Mouse (Mus musculus) hindbrain, embryonic 11.5 days (tissue): ENCODE data around the gene Pex14. TPM values are rescaled to one million over a fixed set of nuclear protein-coding genes. Genes with fewer than 3 reads are reported as not detected.

Experiments
- ATAC-seq: fragments of 200-750 bp; cut with Nextera tagmentation; 2 replicates; pipeline ENCODE4 v1.8.0; 2017; ENCODE audit warnings: mild to moderate bottlenecking, moderate TSS enrichment, moderate library complexity; ENCODE audit not compliant: low FRiP score
- DNase-seq: peaks from one replicate; pipeline ENCODE4 v3.0.0-alpha.2; 2015; ENCODE audit warnings: low spot score
- H3K27ac ChIP-seq: fragments of 300-500 bp; sonication (generic); 2 replicates; pipeline ENCODE4 v1.5.1; 2014; ENCODE audit warnings: mild to moderate bottlenecking, low read depth, low read length
- H3K27me3 ChIP-seq: fragments of 300-500 bp; sonication (generic); 2 replicates; pipeline ENCODE4 v1.6.1; 2014; ENCODE audit warnings: mild to moderate bottlenecking, low read length, moderate library complexity, mixed read lengths; ENCODE audit not compliant: control insufficient read depth, insufficient read depth
- H3K36me3 ChIP-seq: fragments of 300-500 bp; sonication (generic); 2 replicates; pipeline ENCODE4 v1.6.1; 2014; ENCODE audit warnings: mild to moderate bottlenecking, low read length, moderate library complexity, mixed read lengths; ENCODE audit not compliant: control insufficient read depth, insufficient read depth
- H3K4me1 ChIP-seq: fragments of 300-500 bp; sonication (generic); replicated peaks from 2 replicates; pipeline ENCODE4 v1.6.1; 2014; ENCODE audit warnings: low read length, mixed read lengths; ENCODE audit not compliant: control insufficient read depth, insufficient read depth
- H3K4me2 ChIP-seq: fragments of 300-500 bp; sonication (generic); replicated peaks from 2 replicates; pipeline ENCODE4 v1.6.1; 2014; ENCODE audit warnings: mild to moderate bottlenecking, low read depth, low read length
- H3K4me3 ChIP-seq: fragments of 300-500 bp; sonication (generic); 2 replicates; pipeline ENCODE4 v1.5.1; 2014; ENCODE audit warnings: low read depth, low read length
- H3K9ac ChIP-seq: fragments of 300-500 bp; sonication (generic); 2 replicates; pipeline ENCODE4 v1.6.1; 2014; ENCODE audit warnings: low read depth, low read length
- H3K9me3 ChIP-seq: fragments of 300-500 bp; sonication (generic); 2 replicates; pipeline ENCODE4 v1.6.1; 2016; ENCODE audit warnings: low read length; ENCODE audit not compliant: control insufficient read depth
- WGBS: fragments of 180-500 bp; shearing (Covaris S2); extraction: QIAGEN DNeasy Blood & Tissue Kit; methylation state at CpG from one replicate; pipeline ENCODE4 v1.1.7; 2014; 5-methylcytosine and 5-hydroxymethylcytosine counted together
- polyA plus RNA-seq: library from polyadenylated mRNA; unstranded; fragments of >200 nt; fragmentation: Nextera tagmentation; extraction: Ambion mirVana; gene quantifications from 2 replicates; pipeline ENCODE4 v1.2.1, GENCODE M21; 2014

Gene Pex14
- polyA plus RNA-seq, 1 experiment from 2014 or later: 29.9 TPM

GRCm38 (mm10) chr4:148974833-148975232 lies 124.8 kb downstream of the Pex14 start:
- no peak for DNase-seq
- WGBS: 81% methylated on average over 7 of the region's 7 CpGs

DNA sequence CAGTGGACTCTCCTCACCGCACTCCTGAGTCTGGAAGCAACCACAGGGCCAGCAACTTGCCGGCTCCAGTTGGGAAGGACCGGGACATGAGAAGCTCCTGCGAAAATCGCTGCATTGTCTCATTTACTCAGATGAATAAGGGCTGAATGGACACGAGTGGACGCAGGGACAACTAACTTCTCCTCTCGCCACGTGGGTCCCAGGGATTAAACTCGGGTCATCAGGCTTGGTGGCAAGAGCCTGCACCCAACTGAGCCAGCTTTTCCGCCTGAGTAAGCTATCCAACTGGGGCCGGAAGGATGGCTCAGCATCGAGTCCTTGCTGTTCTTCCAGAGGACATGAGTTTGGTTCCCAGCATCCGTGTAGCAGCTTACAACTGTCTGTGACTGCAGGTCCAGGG lies 126.3 kb downstream of the Pex14 start:
- WGBS: 73% methylated on average over 14 of the region's 14 CpGs
- Histone ChIP-seq H3K36me3 (no peaks in the 10 kb centered on the region), H3K27ac (no peak overlapping the region), H3K9me3 (no peaks in the 10 kb centered on the region), H3K27me3 (no peaks in the 10 kb centered on the region; the same call in 1 of the 2 replicates), H3K9ac (no peak overlapping the region), H3K4me1 (peaks cover 10% of the 10 kb centered on the region), H3K4me2 (no peak overlapping the region), H3K4me3 (no peak overlapping the region)
- DNase-seq (no peak), ATAC-seq (no peak)

More at GRCm38 (mm10) chr4:148974833-148975232, 124.8 kb downstream of the Pex14 start:
- ATAC-seq: no peak
- Histone ChIP-seq H3K27me3 (no peaks in the 10 kb centered on the region; the same call in 1 of the 2 replicates), H3K36me3 (no peaks in the 10 kb centered on the region), H3K27ac (no peak overlapping the region), H3K9me3 (no peaks in the 10 kb centered on the region), H3K4me3 (no peak overlapping the region), H3K4me1 (peaks cover 10% of the 10 kb centered on the region), H3K4me2 (no peak overlapping the region), H3K9ac (no peak overlapping the region)

- no peaks in the 10 kb centered on the region for H3K9me3 ChIP-seq
Observed at GRCm38 (mm10) chr4:148972707-148973106, 127.0 kb downstream of the Pex14 start.

GRCm38 (mm10) chr4:148971613-148972242 lies 127.9 kb downstream of the Pex14 start:
- WGBS: 53% methylated on average over 3 of the region's 3 CpGs
- H3K27me3 ChIP-seq: no peaks in the 10 kb centered on the region; the same call in 1 of the 2 replicates
- H3K4me3 ChIP-seq: no peak overlapping the region
- DNase-seq (no peak), ATAC-seq (no peak)
- no peaks in the 10 kb centered on the region for H3K9me3 ChIP-seq
- H3K4me1 ChIP-seq: peaks cover 10% of the 10 kb centered on the region
- no peak overlapping the region for H3K4me2 ChIP-seq
- H3K36me3 ChIP-seq: no peaks in the 10 kb centered on the region
- H3K27ac ChIP-seq: no peak overlapping the region
- H3K9ac ChIP-seq: no peak overlapping the region

More at GRCm38 (mm10) chr4:148972707-148973106, 127.0 kb downstream of the Pex14 start:
- Histone ChIP-seq H3K4me1 (peaks cover 10% of the 10 kb centered on the region), H3K9ac (no peak overlapping the region), H3K27me3 (no peaks in the 10 kb centered on the region; the same call in 1 of the 2 replicates), H3K4me2 (no peak overlapping the region), H3K4me3 (no peak overlapping the region), H3K27ac (no peak overlapping the region), H3K36me3 (no peaks in the 10 kb centered on the region)
- 82% methylated on average over 14 of the region's 14 CpGs for WGBS
- DNase-seq (no peak), ATAC-seq (no peak)

DNA sequence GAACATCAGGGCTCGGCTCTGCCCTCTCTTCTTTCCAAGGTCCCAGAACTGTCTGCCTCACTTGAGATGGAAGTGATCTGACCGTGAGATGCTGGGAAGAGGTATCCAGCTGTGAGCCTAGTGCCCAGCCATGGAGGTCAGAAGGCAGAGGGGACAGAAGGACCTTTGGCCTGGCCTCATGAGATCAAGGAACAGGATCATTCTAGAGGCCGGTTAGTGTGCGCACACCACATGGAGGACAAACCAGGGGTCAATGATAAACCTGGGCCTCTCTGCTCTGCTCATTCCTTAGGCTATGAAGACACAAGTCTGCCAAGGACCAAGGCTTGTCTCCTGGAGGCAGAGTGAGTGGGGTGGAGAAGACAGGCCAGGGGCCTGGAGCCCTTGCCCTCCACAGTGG lies 128.9 kb downstream of the Pex14 start:
- Histone ChIP-seq H3K9ac (no peak overlapping the region), H3K27me3 (no peaks in the 10 kb centered on the region; the same call in 1 of the 2 replicates), H3K4me1 (peaks cover 10% of the 10 kb centered on the region), H3K4me3 (no peak overlapping the region), H3K4me2 (no peak overlapping the region), H3K27ac (no peak overlapping the region), H3K9me3 (no peaks in the 10 kb centered on the region), H3K36me3 (no peaks in the 10 kb centered on the region)
- ATAC-seq (no peak), DNase-seq (no peak)
- 73% methylated on average over 4 of the region's 4 CpGs for WGBS

GRCm38 (mm10) chr4:148969610-148970009 lies 130.1 kb downstream of the Pex14 start:
- Histone ChIP-seq H3K9me3 (no peaks in the 10 kb centered on the region), H3K4me2 (no peak overlapping the region), H3K27ac (no peak overlapping the region), H3K36me3 (no peaks in the 10 kb centered on the region), H3K9ac (no peak overlapping the region), H3K4me3 (no peak overlapping the region), H3K27me3 (no peaks in the 10 kb centered on the region; the same call in 1 of the 2 replicates), H3K4me1 (peaks cover 5% of the 10 kb centered on the region; the same call in 1 of the 2 replicates)
- no peak for ATAC-seq
- DNase-seq: no peak
- 95% methylated on average over 5 of the region's 5 CpGs for WGBS

DNA sequence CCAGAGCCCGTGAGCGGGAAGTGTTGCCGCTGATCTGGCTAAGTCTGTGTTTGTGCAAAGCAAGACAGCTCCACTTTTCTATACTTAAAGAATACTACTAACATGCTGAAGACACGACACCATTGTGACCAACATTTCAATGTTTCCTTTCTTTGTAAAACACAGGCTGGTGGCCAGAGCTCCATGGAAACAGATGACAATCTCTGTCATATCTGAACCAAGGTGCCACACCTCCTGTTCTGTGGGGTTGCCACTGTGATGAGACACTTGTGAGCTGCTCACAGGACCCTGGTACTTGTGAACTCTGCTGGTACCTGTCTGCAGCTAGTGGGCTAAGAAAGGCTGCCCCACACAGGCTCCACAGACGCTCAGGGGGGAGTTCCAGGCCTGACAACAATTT lies 130.8 kb downstream of the Pex14 start:
- ATAC-seq: no peak

GRCm38 (mm10) chr4:148966132-148966531 lies 133.5 kb downstream of the Pex14 start:
- ATAC-seq: no peak
- 94% methylated on average over 5 of the region's 5 CpGs for WGBS

More for the DNA sequence above, 130.8 kb downstream of the Pex14 start:
- H3K4me2 ChIP-seq: no peak overlapping the region
- H3K27me3 ChIP-seq: no peaks in the 10 kb centered on the region; the same call in 1 of the 2 replicates
- no peak for DNase-seq
- H3K4me3 ChIP-seq: no peak overlapping the region
- H3K27ac ChIP-seq: no peak overlapping the region
- no peaks in the 10 kb centered on the region for H3K36me3 ChIP-seq
- 82% methylated on average over 5 of the region's 5 CpGs for WGBS
- H3K4me1 ChIP-seq: peaks cover 5% of the 10 kb centered on the region; the same call in 1 of the 2 replicates
- no peak overlapping the region for H3K9ac ChIP-seq
- no peaks in the 10 kb centered on the region for H3K9me3 ChIP-seq

More at GRCm38 (mm10) chr4:148966132-148966531, 133.5 kb downstream of the Pex14 start:
- H3K4me3 ChIP-seq: no peak overlapping the region
- DNase-seq: no peak
- no peaks in the 10 kb centered on the region for H3K4me1 ChIP-seq
- H3K9me3 ChIP-seq: no peaks in the 10 kb centered on the region
- H3K27me3 ChIP-seq: no peaks in the 10 kb centered on the region
- H3K4me2 ChIP-seq: no peak overlapping the region
- H3K9ac ChIP-seq: no peak overlapping the region
- H3K36me3 ChIP-seq: no peaks in the 10 kb centered on the region
- no peak overlapping the region for H3K27ac ChIP-seq
